In genomic region chr1:27616250-27616649, GRCm38 (mm10) we compare ENCODE assay signal across 27 mouse cellular contexts.
"Had no signal": no experiment of that assay in that cellular context is flagged by ENCODE, and none has a peak within 500 bp of the region (broad histone marks: within the 10 kb centered on the region; RNA-seq: fewer than 3 reads in every experiment).

No protein-coding gene starts in this region.

- ATAC-seq: inflammation-experienced regulatory T-cells, adult 6 months; intestine, embryonic 15.5 days; intestine, postnatal 0 days; liver, embryonic 12.5 days had no signal

- DNase-seq: gastrocnemius, adult 2 months; gastrocnemius, postnatal 10 days; gastrocnemius, postnatal 25 days; heart, adult 18-20 months; heart, postnatal 10 days; heart, postnatal 4 days; kidney, adult 18-20 months; kidney, adult 9 months; kidney, postnatal 14 days; kidney, postnatal 36 days; layer of hippocampus, adult 9-11 months; layer of hippocampus, postnatal 36 days; left cerebral cortex, postnatal 4 days had no signal

- H3K9me3 ChIP-seq: heart, embryonic 10.5 days; heart, embryonic 12.5 days; hindbrain, embryonic 10.5 days; hindbrain, embryonic 13.5 days; hindbrain, embryonic 15.5 days; intestine, embryonic 15.5 days; kidney, embryonic 15.5 days; limb, embryonic 13.5 days; limb, embryonic 15.5 days; liver, embryonic 12.5 days had no signal

- H3K27ac ChIP-seq: gastrocnemius, adult 2 months; heart, embryonic 10.5 days; hindbrain, embryonic 10.5 days; hindbrain, embryonic 13.5 days; hindbrain, embryonic 15.5 days; intestine, embryonic 15.5 days; kidney, embryonic 15.5 days; kidney, postnatal 0 days; limb, embryonic 13.5 days; limb, embryonic 15.5 days; liver, embryonic 12.5 days; liver, embryonic 14.5 days had no signal

- H3K4me3 ChIP-seq: gastrocnemius, adult 2 months; heart, embryonic 10.5 days; heart, embryonic 12.5 days; hindbrain, embryonic 10.5 days; hindbrain, embryonic 13.5 days; hindbrain, embryonic 15.5 days; intestine, embryonic 15.5 days; kidney, embryonic 15.5 days; limb, embryonic 13.5 days; limb, embryonic 15.5 days; liver, embryonic 12.5 days had no signal

- H3K36me3 ChIP-seq: heart, embryonic 10.5 days; heart, embryonic 12.5 days; hindbrain, embryonic 10.5 days; hindbrain, embryonic 13.5 days; hindbrain, embryonic 15.5 days; intestine, embryonic 15.5 days; kidney, embryonic 15.5 days; limb, embryonic 13.5 days; limb, embryonic 15.5 days; liver, embryonic 12.5 days had no signal

- H3K4me1 ChIP-seq: heart, embryonic 10.5 days; heart, embryonic 12.5 days; hindbrain, embryonic 10.5 days; hindbrain, embryonic 13.5 days; hindbrain, embryonic 15.5 days; intestine, embryonic 15.5 days; kidney, embryonic 15.5 days; limb, embryonic 13.5 days; limb, embryonic 15.5 days; liver, embryonic 12.5 days had no signal

- H3K4me2 ChIP-seq: heart, embryonic 12.5 days; hindbrain, embryonic 13.5 days; hindbrain, embryonic 15.5 days; intestine, embryonic 15.5 days; kidney, embryonic 15.5 days; limb, embryonic 13.5 days; limb, embryonic 15.5 days; liver, embryonic 12.5 days had no signal

- H3K27me3 ChIP-seq: heart, embryonic 12.5 days; hindbrain, embryonic 13.5 days; hindbrain, embryonic 15.5 days; intestine, embryonic 15.5 days; kidney, embryonic 15.5 days; limb, embryonic 13.5 days; limb, embryonic 15.5 days; liver, embryonic 12.5 days had no signal

- H3K9ac ChIP-seq: heart, embryonic 12.5 days; hindbrain, embryonic 13.5 days; hindbrain, embryonic 15.5 days; intestine, embryonic 15.5 days; kidney, embryonic 15.5 days; limb, embryonic 13.5 days; limb, embryonic 15.5 days; liver, embryonic 12.5 days; liver, embryonic 14.5 days had no signal
